ENCODE assay signal across 28 mouse cellular contexts in the genomic region with DNA sequence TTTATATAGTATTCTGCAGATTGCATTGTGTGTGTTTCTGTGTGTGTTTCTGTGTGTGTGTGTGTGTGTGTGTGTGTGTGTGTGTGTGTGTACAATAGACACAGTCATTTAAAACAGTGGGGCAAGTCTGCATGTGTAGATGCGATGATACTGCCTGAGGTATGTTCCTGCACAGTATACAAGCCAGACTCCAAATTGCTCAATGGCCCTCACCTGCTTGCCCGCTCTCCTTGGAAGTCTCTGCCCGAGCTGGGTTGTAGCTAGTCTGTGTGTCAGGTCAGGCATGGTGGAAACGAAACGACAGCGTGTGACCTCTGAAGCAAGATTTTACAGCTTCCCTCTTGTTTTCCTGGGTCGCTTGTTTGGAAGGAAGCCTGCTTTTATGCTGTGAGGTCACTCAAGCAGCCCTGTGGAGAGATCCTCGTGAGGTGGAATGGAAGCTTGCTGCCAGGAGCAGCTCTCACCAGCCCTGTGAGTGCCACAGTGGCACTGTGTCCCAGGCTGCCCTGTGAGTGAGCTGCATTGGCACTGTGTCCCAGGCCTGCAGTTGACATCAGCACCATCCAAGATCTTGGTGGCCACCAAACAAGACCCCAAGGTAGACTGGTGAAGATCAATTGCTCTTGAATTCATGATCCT. TPM values are rescaled to one million over a fixed set of nuclear protein-coding genes. Genes with fewer than 3 reads are reported as not detected.
"Had no signal": no experiment of that assay in that cellular context is flagged by ENCODE, and none has a peak within 500 bp of the region (broad histone marks: within the 10 kb centered on the region; RNA-seq: fewer than 3 reads in every experiment).

No protein-coding gene starts in this region.

- DNase-seq: kidney, adult 2 months; kidney, postnatal 25 days; layer of hippocampus, adult 9-11 months; liver, embryonic 13.5 days; thymus, adult 18-20 months; thymus, postnatal 36 days had no signal

- ATAC-seq: intestine, postnatal 0 days; midbrain, embryonic 13.5 days; midbrain, embryonic 16.5 days had no signal

- H3K36me3 ChIP-seq: liver, embryonic 13.5 days; lung, embryonic 15.5 days; midbrain, embryonic 10.5 days; midbrain, embryonic 13.5 days had no signal

- H3K4me1 ChIP-seq: liver, embryonic 13.5 days; lung, embryonic 15.5 days; megakaryocyte, embryonic 14.5 days; midbrain, embryonic 10.5 days had no signal

- H3K4me3 ChIP-seq: layer of hippocampus, adult 2 months; liver, embryonic 13.5 days; lung, embryonic 15.5 days; megakaryocyte, embryonic 14.5 days; midbrain, embryonic 10.5 days; midbrain, embryonic 13.5 days had no signal

- H3K4me2 ChIP-seq: liver, embryonic 13.5 days; lung, embryonic 15.5 days; midbrain, embryonic 13.5 days had no signal

- H3K9me3 ChIP-seq: liver, embryonic 13.5 days; lung, embryonic 15.5 days; megakaryocyte, embryonic 14.5 days; midbrain, embryonic 10.5 days; midbrain, embryonic 13.5 days had no signal

- H3K27ac ChIP-seq: kidney, postnatal 0 days; layer of hippocampus, adult 2 months; liver, embryonic 13.5 days; lung, embryonic 15.5 days; midbrain, embryonic 10.5 days; midbrain, embryonic 13.5 days had no signal

- H3K9ac ChIP-seq: liver, embryonic 13.5 days; lung, embryonic 15.5 days; midbrain, embryonic 13.5 days had no signal

- H3K27me3 ChIP-seq: liver, embryonic 13.5 days; lung, embryonic 15.5 days; midbrain, embryonic 13.5 days had no signal

RNA-seq across cellular contexts. Expression of gene F2rl1, which starts 21.6 kb away (rescaled TPM):
- polyA plus RNA-seq: neural tube, embryonic 11.5 days; neural tube, embryonic 14.5 days had no signal

RNA-seq across cellular contexts. Expression of gene S100z, which starts 24.9 kb away (rescaled TPM):
- total RNA-seq: layer of hippocampus, adult 2 months; layer of hippocampus, postnatal 25 days; left cerebral cortex, adult 18-20 months; left cerebral cortex, postnatal 10 days; left cerebral cortex, postnatal 36 days; liver, adult 2 months had no signal
- polyA plus RNA-seq: kidney, embryonic 14.5 days; kidney, postnatal 0 days; large intestine, adult 2 months; limb, embryonic 11.5 days; limb, embryonic 14.5 days; liver, adult 2 months; liver, embryonic 13.5 days; liver, embryonic 16.5 days; lung, embryonic 15.5 days; midbrain, embryonic 10.5 days; midbrain, embryonic 13.5 days; midbrain, embryonic 16.5 days; neural tube, embryonic 11.5 days; neural tube, embryonic 14.5 days; small intestine, adult 2 months; spleen, adult 2 months had no signal

RNA-seq across cellular contexts. Expression of gene Crhbp, which starts 58.7 kb away (rescaled TPM):
- total RNA-seq: liver, adult 2 months had no signal
- polyA plus RNA-seq: intestine, postnatal 0 days; kidney, embryonic 14.5 days; large intestine, adult 2 months; liver, adult 2 months; liver, embryonic 13.5 days; small intestine, adult 2 months; spleen, adult 2 months had no signal
